Mouse (Mus musculus) E14TG2a.4 (cell line): ENCODE measurements around the gene Spry1.

Experiments used
- CTCF ChIP-seq: conservative IDR thresholded peaks from 2 replicates; pipeline ENCODE4 v1.5.1; 2014; ENCODE audit warnings: low read length
- POU5F1 ChIP-seq: IDR thresholded peaks from 2 replicates; pipeline ENCODE4 v1.6.1; 2014; ENCODE audit warnings: low read length, borderline replicate concordance

- TF ChIP-seq CTCF (no peak), POU5F1 (no peak)
These were observed 19.9 kb downstream of the Spry1 start for GRCm38 (mm10) chr3:37659621-37660020.
